Mouse (Mus musculus) large intestine, adult 2 months (tissue): ENCODE measurements around the gene Chd2. TPM values are rescaled to one million over a fixed set of nuclear protein-coding genes. Genes with fewer than 3 reads are reported as not detected.
A peak's percentile ranks its signal among the peaks of the same experiment; 100 is the strongest.
"Not testable (repeated sequence)": the region's sequence is repeated elsewhere in the genome, so short reads cannot be mapped to it uniquely, and the experiment has no call there.

Source experiments
- DNase-seq: peaks from one replicate; pipeline ENCODE4 v3.0.0-alpha.2; 2012; ENCODE audit warnings: low read depth, low spot score
- WGBS: fragments of 180-500 bp; shearing (Covaris S2); methylation state at CpG from one replicate; pipeline ENCODE4 v1.1.7; 2018; 5-methylcytosine and 5-hydroxymethylcytosine counted together
- polyA plus RNA-seq: library from polyadenylated mRNA; depleted of rRNA; stranded (reverse); fragments of >200 nt; gene quantifications from 2 replicates; pipeline ENCODE4 v1.2.3, GENCODE M21; 2012

The Chd2 gene
- polyA plus RNA-seq, 1 experiment = 14.6 TPM

DNA sequence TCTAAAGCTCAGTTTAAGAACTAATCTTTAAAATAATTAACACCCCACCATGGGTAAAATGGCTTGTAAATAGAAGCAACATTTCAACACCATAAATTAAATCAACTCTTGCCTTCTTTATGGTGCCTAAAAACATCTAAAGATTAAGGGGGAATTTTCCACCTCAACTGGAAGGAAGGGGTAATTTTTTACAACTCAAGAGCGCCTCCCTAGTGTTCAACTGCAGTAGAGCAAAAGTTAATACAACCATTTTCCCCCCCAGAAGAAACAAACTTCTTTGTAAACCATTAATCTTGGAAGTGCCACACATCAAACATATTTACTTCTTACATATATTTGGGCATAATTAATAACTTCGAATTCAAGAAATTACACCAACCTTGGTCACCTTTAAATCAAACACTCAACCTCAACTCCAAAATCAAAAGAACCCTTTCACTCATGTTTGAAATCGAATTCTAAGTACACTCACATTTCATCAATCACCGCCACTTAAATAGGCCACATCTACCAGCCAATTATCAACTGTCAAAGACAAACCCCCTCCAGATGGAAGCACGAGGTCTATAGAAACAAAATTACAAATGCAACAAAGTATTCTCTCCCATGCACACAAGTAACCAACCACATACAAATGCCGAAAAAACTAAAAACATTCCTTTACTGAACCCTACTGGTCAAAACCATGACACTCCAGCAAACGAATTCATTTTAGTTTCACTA lies 662 bp upstream of the Chd2 start:
- DNase-seq = no peak
- 81% methylated on average over 7 of the region's 7 CpGs for WGBS

DNA sequence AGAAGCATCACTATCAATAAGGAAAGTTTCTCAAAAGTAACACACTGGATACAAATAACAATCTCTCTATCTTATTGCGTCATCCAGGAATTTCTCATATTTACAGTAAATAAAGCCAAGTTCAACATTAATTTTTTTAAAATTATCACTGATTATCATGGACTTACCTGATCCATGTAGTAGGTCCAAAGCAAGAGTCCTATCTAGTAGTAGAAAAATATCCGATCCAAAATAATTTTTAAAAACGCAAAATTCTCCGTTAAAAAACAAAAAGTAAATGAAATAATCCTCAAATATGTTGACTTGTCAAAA lies 595 bp downstream of the Chd2 start:
- DNase-seq = no peak
- under 1% methylated on average over 4 of the region's 4 CpGs for WGBS

DNA sequence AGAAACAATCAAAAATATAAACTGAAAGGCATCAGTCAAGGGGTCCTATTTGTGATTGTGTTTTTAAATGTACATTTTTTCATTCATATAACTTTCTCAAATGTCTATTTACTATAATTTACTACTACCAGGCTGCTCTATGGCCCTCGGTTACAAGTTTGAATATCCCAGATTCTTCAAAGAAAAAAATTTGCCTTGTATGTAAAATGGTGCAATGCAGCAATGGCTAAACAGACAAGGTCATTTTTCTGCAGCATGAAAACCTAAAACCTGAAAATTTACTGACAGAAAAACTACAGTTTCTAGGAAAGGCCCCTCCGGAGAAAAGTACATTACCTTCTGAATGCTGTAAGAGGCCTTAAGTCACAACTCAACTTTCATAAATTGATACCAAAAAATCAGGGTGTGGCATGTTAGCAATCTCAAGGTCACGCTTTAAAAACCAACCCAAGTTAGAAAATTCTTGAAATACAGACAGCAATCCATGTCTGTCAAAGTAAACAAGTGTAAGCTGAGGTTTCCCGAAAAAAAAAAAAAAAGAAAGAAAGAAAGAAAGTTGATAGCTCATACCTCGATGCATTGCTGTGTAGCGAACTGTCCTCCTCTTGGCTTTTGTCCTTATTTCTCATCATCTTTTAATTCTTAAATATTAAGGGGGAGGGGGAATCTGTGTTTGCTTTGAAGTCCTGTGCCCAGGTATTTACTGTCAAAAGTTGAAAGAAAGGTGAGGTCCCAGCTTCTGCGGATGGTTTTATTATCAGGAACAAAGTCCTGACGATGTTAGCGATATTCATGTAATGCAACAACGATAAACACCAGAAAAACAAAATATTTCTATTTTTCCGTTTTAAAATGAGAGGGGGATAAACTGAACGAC lies 1.2 kb downstream of the Chd2 start:
- DNase-seq = no peak
- WGBS = under 1% methylated on average over 12 of the region's 12 CpGs

DNA sequence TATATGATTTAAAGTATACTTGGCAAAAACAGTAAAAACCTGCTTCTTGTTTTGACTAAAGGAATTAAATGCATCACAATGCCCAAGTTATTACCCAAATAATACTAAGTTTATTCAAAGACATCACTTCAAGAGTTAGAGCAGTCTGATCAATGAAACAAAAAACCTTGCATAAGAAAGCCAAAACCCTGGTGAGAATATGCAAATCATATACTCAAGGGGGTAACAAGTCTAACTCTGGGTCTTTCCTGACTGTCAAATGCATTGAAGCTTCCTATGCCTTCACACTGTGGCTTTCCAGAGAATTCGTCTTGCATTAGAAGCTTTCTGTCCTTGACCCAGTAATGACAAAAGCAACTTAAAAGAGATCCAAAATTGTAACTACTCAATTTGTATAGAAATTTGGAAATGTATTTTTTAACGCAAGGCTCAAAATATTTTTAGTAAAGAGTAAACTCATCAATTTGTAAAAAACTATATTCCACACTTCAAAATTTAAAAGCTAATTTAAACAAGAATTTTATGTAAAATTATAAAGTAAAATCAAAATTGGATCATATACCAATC lies 2.4 kb downstream of the Chd2 start:
- no peak for DNase-seq

DNA sequence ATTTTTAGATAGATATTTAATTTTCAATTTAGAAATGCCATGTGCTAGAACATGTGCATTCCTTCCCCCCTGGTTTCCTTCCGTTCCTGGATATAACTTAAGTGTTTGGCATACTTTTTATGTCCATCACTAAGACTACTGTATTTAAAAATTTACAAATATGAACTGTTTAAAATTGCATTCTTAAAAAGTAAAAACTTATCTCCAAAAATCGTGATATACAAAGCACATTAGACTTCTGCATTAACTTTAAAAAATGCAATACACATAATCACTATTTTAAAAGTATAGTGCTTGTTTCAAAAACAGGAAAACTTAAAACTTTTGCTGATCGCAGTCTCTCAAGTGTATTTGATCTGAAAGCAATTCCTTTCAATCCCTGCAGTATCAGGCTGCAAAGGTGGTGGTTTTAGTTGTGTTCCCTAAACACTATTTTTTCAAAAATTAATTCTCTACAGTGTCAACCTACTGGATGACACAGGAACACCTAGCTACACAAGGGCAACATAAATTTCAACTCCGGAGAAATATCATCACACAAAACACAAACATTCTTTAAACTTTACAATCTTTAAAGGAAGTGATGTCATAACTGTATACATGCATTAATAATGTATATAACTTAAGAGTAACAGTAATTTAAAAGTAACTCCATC lies 3.1 kb downstream of the Chd2 start:
- WGBS = 2% methylated on average over 4 of the region's 4 CpGs
- no peak for DNase-seq

More for the DNA sequence above, 2.4 kb downstream of the Chd2 start:
- WGBS = 8% methylated on average over 2 of the region's 2 CpGs

DNA sequence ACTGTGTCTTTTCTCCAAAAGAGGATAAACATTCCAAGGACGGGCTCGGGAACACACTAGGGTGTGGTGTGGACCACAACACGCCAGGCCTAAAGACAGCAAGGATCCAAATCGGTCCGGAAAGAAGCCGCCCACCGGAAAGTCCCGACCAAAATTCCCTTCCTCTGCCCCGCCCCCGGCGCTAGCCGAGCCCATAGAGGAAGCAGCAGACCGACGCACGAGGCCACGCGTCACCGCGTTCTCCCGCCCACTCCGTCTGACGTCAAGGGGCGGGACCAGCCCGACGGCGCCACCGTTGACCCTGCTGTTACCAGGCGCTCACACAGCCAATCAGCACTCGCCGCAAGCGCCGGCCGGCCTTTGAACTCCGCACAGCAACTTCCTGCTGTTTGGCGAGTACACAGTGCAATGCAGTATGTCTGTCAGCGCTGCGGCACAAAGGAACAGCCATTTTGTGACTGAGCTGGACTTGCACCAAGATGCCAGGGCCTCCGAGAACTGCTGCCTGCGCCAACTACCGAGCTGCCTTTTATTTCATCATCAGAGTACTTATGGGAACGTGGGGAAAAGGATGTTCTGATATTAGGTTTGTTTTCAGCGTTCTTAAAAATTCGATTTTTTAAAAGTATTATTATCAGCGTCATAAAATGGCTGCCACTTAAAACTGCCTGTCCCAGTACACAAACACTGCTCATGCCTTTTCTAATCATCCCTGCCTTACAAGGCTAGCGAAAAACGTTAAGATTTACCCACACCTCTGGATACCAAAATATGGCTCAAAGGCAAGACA lies 3.8 kb downstream of the Chd2 start:
- WGBS = under 1% methylated on average over 46 of the region's 46 CpGs
- peak; percentile 97 for DNase-seq

DNA sequence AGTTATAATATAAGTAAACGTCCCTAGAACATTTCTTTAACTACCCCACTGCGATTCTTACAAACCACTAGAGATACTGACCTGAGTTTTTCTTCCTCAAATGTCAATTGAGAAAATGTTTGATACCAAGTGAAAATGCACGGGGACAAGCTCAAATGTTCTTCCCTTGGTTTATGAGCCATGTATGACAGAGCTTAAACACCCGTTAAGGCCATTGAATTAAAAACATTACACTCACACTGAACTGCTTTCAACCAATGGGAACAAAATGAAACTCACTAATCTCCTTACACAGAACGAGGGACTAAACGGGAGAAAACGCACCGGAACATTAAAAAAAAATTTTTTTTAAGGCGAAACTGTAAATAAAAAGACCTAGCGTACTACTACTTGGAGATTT lies 4.4 kb downstream of the Chd2 start:
- 1% methylated on average over 10 of the region's 10 CpGs for WGBS
- no peak for DNase-seq

DNA sequence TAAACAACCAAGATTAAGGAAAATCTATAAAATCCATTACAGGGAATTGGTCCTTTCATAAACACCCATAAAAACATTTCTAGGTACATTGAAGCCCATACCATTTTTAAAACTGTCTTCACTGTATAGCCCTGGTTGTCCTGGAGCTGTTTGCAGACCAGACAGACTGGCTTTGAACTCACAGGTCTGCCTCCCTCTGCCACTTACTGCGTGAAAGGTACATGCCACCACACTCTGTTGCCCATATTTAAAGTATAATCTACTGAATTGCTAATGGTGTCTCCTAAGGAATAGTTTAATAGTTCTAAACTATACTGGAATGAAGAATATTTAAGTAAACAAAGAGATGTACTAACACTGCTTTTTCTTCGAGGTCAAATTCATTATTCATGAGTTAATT lies 5.1 kb downstream of the Chd2 start:
- WGBS = 15% methylated on average over 2 of the region's 2 CpGs
- no peak for DNase-seq

DNA sequence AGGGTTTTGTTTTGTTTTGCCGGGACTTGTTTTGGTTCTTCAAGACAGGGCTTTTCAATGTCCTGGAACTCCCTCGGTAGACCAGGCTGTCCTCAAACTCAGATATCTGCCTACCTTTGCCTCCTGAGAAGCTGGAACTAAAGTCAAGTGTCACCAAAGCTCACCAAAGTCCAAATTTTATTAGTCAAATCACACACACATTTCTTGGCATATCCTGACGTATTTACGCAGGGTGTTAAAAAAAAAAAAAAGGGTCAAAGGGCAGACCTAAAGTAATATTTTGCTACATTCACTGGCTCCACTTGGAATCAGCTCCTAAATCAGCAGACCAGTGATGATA lies 5.8 kb downstream of the Chd2 start:
- DNase-seq = no peak
- WGBS = 16% methylated on average over 4 of the region's 4 CpGs

DNA sequence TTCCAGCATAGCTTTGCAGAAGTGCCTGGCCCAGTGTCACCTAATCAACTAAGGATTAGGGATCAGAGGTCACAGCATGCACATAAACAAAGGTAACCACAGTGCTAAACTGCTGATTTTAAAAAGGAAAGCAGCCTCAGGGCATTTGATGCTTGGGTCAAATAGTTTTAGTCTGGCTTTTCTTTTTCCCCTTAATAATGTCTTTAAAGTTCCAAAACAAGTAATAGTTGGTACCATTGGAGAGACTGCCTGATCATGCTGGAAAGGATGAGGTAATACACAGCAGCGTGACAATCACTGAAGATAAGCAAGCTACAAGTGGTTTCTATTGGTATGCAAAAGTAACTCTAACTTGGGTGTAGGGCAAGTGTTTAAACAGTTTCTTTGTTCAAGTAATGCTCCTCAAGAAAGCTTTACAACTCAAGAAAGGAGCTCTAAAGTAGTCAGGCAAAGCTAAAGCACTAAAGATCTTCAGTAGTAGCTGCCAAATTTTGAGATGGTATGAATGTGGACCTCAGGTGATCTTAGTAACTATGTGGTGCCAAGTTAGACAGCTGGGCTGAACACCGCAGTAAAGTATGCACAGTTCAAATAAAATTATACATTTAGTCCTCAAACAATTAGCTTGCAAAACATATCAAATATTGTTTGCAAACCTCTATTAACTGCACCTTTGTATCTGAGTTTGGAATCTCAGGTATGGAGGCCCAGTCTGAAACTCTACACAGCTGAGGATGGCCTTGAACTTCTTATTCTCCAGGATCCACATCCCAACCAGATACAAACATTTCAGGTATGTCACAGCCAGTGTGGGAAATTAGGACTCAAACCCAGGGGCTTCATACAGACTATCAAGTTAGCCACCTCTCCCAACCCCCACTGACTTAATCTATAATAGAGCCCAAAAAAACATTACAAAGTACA lies 6.4 kb downstream of the Chd2 start:
- WGBS = 15% methylated on average over 2 of the region's 2 CpGs
- DNase-seq = no peak

DNA sequence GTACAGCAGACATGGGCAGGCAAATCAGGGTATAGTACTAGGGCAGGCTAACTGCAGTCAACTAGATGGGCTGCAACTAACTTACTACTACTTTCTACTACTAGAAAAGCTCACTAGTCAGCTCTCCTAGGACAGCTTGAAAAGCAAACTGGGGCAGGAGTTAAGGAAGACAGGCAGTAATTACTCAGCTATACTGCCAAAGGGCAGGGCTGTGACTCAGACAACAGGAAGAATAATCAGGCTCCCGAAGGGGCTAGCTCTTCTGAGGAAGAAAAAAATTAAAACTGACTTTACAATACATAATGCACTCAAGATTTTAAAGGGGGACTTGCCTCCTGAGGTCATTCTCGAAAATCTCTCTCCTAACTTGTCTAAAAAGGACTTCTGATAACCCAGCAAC lies 8.2 kb downstream of the Chd2 start:
- 5% methylated on average over 2 of the region's 2 CpGs for WGBS
- DNase-seq = no peak

DNA sequence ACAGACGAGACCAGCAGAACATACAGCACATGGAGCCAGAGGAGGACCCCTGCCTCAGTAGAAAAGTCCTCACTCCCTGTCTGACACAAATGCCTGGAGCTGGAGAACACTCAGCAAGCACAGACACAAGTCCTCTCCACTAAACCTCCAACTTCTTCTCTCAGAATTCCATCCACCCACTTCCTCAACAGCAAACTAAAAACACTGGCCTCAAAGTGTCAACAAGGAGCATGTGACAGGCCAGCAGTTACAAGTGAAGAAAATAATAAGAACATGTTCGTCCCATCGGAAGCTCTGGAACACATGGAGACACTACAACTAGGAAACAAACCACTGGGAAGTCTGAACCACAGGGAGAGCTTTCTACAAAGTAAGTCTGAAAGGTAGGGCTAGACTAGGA lies 8.7 kb downstream of the Chd2 start:
- 20% methylated on average over 3 of the region's 3 CpGs for WGBS
- DNase-seq = no peak

DNA sequence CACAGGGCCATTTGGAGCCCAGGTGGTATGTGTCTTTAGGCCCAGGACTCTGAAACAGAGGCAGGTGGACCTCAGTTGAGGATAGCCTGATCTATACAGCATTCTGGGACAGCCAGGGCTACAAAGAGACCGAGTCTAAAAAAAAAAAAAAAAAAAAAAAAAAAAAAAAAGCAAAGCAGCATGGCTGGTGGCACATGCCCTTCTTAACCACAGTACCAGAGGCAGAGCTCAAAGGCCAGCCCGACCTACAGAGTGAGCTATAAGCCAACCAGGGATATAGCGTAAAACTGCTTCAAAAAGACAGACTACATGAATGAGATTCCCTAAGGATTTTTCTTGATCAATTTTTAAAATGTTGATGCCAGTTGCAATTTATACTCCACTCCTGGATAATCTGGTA lies 9.5 kb downstream of the Chd2 start:
- DNase-seq = no peak
- WGBS = 77% methylated on average over 3 of the region's 3 CpGs

DNA sequence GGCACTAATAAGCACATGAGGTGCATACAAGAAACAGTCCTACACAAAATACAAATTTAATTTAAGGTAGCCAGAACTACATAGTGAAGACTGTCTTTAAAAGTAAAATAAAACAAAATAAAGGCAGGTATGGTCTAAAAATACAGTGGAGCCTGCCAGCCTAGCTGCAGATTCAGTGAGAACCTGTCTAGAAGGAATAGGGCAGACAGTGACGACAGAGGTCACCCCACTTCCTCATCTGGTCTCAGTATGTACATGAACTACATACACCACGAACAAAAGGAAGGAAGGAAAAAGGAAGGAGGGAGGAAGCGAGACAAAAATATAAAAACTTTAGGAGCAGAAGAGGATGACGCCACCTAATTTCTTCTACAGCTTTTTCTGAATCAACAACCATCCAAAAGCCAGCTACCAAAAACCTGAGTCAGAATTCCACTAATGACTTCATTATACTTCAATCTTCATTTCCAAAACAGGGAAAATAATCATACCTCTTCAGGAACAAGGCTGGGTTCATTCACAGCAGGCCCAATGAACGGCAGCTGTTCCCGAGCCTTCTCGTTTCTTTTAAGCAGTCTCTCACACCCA lies 10.0 kb downstream of the Chd2 start:
- DNase-seq = no peak

DNA sequence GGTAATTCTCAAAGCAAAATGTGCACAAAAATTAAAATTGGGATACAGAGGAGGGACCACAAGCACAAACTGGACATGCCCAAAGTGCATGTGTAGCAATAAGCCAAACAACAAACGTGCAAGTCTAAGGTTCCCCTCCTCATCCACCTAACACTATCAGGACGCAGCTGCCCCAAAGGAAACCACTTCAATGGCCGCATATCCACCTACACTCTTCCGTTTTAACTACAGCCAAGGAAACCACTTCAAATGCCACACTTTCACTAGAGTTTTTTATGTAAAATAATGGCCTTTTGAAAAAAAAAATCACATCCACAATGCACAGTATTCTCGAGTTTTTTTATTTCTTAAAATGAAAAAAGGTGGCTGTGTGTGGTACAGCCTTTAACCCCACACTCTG lies 10.8 kb downstream of the Chd2 start:
- DNase-seq = no peak
- 68% methylated on average over 5 of the region's 5 CpGs for WGBS

More for the DNA sequence above, 10.0 kb downstream of the Chd2 start:
- 52% methylated on average over 7 of the region's 7 CpGs for WGBS

DNA sequence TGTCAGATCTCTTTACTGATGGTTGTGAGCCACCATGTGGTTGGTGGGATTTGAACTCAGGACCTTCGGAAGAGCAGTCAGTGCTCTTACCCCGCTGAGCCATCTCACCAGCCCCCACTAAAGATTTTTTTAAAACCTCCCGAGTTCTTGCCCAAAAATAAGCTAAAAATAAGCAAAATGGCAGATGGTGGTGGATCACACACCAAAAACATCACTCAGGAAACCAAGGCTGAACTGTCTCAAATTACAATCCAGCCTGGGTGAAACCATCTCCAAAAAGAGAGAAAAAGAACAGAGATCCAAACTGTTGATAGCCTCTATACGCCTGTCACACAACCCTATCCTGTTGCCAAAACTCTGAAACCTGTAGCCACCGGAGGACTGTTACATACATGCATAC lies 11.5 kb downstream of the Chd2 start:
- WGBS = 85% methylated on average over 5 of the region's 5 CpGs
- no peak for DNase-seq

DNA sequence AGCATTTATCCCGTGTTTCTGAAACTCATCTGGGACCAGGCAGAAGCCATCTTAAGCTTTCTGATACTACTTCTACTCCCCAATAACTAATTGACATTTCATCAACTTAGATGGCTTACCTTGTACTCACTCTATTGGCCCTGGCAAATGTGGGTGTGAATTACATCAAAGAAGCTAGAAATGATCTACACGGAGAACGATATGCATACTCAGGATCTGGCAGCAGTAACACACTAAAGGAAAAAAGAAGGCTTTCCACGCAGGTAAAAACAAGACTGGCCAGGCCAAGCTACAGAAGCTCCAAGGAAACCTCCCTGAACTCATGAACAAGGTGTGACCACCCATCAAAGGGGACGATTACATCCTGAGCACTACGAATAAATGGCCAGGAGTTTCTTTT lies 12.4 kb downstream of the Chd2 start:
- DNase-seq = no peak
- WGBS = 80% methylated on average over 6 of the region's 6 CpGs

DNA sequence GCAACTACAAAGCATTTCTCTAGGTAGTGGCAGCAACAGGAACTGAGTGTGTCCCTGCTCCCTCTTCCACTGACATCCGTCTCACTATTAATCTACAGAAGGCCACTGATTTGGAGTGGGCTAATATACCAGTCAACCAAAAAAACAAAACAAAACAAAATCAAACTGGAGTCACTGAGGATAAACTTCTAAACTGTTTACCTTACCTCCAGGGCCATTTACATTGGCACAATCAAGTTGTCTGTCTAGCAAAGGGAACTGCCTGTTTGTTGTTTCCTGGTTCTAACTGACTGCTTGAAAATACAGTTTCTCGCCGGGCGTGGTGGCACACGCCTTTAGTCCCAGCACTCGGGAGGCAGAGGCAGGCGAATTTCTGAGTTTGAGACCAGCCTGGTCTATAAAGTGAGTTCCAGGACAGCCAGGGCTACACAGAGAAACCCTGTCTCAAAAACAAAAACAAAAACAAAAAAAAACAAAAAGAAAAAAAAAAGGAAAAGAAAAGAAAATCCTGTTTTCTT lies 13.2 kb downstream of the Chd2 start:
- not testable (repeated sequence) for DNase-seq

More for the DNA sequence above, 13.2 kb downstream of the Chd2 start:
- WGBS = 41% methylated on average over 7 of the region's 7 CpGs
